Mouse (Mus musculus): ENCODE measurements at regions not wholly inside any gene's neighbourhood (a gene's known extent, or its start where the extent isn't known, plus 50 kb on each side); places are given as distances from the start of the nearest gene placed in this dataset.

DNA sequence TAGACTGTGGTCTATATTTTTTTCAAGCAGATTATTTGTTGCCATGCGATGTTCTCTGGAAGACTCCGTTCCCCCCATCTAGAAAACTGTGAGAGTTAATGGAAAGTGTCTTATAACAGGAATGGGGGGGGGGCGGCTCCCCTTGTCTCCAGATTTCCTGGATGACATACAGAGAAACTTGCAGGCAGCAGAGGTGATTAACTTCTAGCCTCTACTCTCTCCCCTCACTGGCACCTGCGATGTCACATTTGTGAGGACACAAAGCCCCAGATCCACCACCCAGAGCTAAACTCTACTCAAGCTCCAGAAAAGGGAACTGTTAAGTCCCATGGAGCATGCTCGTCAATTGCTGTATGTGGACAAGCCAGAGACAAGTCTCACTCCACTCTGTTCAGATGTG lies 267.6 kb downstream of the Fam49a start:
- TF ChIP-seq CTCF (IDR thresholded peaks at IDR 0.05; ENCODE audit: control insufficient read depth, insufficient read depth, low read length) (no peak), POLR2A (IDR thresholded peaks at IDR 0.05; ENCODE audit: borderline replicate concordance, control insufficient read depth, low read depth, low read length) (no peak)
